Mouse (Mus musculus): ENCODE data around the gene Gchfr. TPM values are rescaled to one million over a fixed set of nuclear protein-coding genes. Genes with fewer than 3 reads are reported as not detected.

Gchfr gene
- 10 to 100 TPM; 25.9 to 43.2 TPM for total RNA-seq (2021)
- long read RNA-seq, experiment 1, transcript Gchfr-201 (3 exons, 645 nt), result major isoform, 47 of 58 reads
- long read RNA-seq, experiment 1, partial matches to known transcripts, result 11 of 58 reads
- long read RNA-seq, experiment 1, other reads (novel, unspliced or antisense), result 0 of 58 reads
- long read RNA-seq, experiment 2, transcript Gchfr-201 (3 exons, 645 nt), result major isoform, 20 of 20 reads
- long read RNA-seq, experiment 2, partial matches to known transcripts, result 0 of 20 reads
- long read RNA-seq, experiment 2, other reads (novel, unspliced or antisense), result 0 of 20 reads

DNA sequence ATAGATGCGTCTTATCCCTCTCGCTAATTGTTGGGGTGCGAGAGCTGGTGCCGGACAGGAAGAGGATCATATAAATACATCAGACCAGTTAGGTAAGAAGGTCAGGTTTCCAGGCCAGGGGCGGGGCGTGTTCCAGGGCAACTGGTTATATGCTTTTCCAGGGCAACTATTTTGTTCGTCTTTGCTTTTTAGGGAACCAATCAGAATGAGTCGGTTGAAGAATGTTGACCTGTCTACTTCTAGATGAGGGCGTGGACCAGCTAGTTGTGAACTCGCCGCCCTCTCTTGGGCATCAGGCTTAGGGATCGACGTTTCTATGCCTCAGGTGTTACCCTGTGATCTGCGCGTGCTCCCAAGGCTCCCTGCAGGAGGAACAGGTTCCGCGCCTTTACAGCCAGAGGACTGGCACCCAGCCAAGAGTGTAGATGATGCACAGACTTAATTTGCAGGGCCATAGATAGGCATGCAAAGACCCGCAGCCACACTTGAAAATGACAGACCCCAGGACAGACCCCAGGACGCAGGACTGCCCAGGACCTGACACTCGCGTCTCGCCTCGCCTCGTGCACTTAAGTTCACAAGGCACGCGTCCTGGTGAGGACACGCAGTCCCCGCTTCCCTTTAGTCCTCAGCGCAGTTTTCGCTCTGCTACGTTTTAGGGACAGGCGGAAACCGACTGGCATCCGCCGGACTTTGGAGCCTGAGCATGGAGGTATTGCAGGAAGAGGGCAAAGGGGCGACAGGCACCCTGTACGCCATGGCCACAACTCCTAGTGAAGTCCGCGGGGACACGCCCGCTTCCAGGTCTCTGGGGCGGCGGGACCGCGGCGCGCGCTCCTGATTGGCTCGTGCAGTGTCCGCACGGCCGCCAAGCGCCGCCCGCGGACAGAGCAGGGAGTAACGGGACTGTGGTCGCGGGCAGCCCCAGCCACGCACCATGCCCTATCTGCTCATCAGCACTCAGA is at the start of gene Gchfr:
TSS of gene Gchfr (plus strand) at position 873 of the 965 bp plus-strand sequence.
- DNase-seq, result peak; percentile 85

DNA sequence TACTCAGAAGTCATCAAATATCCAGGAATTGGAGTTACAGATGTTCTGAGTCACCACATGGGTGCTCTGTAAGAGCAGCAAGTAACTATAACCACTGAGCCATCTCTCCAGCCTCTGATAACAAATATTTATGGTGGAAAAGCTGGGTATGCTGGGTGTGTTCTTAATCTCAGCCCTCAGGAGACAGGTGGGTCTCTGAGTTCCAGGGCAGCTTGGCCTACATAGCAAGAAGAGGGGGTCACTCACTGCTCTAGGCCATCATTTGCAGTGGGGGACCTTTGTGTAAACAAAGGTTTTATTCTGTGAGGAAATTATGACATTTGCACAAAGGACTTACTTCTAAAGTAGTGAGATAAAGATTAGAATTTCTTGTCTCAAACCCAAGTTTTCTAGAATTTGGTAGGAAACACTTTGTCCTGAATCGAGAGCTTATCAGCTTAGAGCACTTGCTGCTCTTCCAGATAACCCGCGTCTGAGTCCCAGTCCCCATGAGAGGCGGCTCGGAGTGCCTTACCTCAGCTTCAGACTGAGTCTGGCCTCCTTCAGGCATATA is 31.2 kb upstream of the Gchfr start:
- no peak for DNase-seq

DNA sequence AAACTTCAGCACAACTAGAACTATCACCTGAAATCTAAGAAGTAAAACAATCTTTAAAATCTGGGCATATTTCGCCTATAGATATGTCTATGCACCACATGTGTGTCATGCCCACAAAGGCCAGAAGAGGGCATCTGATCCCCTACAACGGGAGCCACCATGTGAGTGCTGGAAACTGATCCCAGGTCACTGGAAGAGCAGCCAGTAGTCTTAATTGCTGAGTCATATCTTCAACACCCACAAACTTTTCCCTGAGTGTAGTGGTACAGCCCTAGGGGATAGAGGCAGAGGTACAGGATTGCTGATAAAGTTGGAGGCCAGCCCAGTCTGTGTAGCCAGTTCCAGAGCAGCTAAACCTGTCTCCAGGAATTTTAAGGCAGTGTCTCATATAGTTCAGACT is 22.4 kb upstream of the Gchfr start:
- no peak for DNase-seq

DNA sequence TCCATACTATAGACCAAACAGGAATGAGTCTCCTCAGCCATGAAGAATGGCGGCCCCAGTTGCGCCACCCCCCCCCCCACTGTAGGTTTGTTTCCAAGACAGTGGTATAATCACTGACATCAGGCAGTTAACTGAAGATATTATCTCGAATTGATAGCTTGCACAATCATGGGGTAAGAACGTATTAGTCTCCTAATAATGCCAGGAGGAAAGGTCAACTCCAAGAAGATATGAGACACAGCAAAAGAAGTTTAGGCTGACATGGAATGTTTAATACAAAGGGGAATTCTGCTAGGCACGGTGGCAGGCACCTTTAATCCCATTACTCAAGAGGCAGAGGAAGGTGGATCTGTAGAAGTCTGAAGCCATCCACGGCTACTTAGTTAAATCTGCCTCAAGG is 21.1 kb upstream of the Gchfr start:
- DNase-seq, result no peak

DNA sequence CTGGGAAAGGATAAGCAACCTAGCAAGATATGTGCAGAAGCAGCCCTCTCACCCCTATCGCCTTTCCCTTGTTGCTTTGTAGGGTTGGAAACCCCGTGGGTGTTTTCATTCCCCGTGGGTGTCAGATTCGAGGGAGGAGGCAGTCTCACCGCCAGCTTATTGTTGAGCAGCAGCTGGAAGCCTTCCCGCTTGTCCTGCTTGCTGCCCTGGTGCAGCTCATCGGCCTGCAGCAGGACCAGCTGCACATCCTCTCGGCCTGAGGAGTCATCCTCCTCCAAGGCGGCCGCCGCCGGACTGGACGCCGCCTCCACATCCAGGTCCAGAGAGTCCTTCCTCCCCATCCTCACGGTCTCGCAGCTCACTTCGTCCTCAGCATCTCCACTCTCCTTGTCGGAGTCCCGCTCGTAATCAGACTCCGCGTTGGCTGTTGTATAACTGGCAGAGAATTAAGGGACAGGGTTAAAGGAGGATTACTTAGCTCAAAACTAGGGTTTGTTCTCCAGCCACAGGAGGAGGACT is 20.4 kb upstream of the Gchfr start:
- DNase-seq, result no peak

DNA sequence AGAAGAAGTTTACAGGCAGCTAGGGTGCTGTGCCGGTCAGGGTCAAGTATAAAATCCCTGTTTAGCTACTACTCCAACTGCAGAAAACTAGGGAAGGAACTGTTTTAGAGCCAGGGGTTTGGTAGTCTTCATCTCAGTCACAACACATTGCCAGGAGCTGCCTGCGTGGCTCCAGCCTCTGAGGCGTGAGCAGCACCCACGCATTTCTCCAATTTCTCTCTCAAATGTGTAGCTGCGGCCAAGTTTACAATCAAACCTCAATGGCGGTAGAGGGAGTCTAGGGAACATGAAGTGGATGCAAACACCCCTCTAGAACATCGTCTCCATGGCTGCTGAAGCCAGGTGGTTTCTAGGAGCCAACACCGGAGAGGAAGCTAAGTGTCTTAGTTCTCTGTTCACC is 19.8 kb upstream of the Gchfr start:
- no peak for DNase-seq

DNA sequence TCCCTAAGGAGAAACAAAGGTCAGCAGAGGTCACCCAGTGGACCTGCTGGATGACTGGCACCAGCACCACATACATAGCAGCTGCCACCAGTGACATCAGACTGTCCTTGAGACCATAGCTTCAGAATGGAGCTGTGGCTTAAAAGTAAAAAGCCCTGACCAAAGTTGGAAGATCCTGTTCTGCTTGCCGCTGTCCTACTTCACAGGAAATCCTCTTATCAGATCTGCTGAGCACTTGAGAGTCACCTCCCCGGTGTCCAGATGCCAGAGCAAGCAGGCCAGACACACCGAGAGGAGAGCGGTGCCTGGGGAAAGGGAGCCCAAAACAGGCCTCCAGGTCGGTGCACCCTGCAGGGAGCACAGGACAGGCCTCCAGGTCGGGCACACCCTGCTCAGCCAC is 15.3 kb upstream of the Gchfr start:
- DNase-seq, result peak; percentile 64

DNA sequence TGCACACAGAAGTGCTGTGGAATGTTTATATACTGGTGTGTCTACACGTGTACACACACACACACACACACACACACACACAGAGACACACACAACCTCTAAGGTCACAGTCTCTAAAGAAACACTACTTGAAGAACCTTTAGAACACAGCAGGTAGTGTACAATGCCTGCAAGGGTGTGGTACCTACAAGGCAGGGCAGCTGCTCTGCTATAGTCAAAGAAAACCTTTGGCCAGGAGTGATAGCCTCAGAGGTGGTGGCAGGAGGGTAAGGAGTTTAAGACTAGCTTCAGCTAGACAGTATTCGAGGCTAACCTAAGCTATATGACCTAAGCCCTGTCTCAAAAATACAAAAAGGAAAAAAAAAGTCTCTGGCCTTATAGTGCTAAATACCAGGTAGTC is 12.9 kb upstream of the Gchfr start:
- no peak for DNase-seq

DNA sequence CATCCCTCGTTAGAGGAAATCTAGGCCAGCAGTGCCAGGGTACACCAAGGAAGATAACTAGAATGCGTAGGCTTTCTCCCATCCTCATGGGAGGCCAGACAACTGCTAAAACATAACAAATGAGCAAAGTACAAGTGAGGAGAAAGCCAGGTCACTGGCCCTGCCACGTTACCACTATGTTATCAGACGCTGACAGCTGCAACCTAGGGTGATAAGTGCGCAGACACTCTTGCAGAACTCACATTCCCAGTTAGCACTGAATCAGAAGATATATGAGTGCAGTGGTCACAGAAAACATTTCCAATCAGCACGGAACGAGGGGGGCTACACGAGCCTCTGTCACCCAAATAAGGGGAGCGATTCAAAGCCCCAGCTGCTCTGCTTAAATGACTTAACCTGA is 12.2 kb upstream of the Gchfr start:
- DNase-seq, result no peak

DNA sequence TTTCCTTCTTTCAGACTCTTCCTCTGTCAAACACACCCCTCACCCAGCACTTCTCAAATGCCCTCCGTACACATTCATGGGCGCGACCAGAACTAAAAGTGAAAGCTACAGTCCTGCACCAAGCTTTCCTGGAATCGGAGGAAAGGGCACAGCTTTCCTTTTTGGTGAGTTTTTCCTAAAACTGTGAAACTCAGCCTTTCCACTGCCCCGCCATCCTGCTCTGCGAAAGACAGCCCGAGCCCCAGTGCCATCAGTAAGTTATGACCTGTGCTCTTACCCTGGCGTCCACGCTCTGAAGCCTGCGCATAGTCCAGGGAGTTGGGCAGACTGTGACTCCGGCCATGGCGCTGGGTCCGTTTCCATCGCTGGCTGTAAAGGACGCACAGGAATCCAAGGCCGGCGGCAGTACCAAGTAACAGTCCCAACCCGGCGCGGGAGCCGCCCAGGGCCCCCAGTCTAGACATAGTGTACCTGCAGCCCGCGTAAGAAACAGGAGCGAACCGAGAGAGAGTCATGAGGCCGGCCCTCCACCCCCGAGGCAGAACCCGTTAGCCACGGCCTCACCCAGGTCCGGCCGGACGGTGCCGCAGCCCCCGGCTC is 11.4 kb upstream of the Gchfr start:
- DNase-seq, result peak; percentile 60

DNA sequence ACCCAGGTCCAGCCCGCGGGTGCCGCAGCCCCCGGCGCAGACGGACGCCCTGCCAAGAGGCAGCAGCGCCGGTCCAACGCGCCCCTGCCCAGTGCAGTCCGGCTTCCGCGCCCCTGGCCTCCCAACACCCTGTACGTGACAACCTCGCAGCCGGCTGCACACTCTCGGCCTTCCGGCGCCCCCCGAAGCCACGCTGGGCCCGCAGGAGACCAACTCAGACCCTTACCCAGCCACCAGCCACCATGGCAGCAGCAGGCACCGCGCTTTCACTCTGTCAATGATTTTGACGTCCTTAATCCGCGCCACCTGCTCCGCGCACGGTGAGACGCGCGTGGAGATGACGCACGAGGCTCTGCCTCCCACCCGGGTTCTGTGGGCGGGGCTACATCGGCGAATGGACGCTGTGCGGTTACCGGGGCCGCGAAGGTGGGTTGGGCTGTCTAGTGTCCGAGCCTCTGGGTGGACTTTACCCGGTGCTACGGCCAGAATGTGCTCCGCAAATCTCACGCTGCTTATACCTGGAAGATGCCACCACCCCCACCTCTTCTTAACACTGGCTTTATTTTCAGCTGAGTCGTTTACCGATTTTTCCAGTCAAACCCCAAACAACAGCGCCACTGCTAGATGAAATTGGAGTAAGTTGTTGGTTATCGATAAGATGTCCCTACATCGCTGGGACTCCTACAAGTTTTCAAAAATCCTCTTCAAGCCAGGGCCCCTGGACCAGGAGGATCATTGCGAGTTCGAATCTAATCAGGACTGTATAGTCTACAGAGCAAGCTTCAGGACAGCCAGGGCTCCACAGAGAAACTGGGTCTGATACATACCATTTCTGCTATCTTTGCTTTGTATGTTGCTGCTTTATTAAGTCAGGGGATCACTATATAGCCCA is 10.6 kb upstream of the Gchfr start, which contains the start of gene Rmdn3:
TSS of gene Rmdn3 (minus strand) at position 354 of the 892 bp plus-strand sequence.
- DNase-seq, result peak; percentile 96

DNA sequence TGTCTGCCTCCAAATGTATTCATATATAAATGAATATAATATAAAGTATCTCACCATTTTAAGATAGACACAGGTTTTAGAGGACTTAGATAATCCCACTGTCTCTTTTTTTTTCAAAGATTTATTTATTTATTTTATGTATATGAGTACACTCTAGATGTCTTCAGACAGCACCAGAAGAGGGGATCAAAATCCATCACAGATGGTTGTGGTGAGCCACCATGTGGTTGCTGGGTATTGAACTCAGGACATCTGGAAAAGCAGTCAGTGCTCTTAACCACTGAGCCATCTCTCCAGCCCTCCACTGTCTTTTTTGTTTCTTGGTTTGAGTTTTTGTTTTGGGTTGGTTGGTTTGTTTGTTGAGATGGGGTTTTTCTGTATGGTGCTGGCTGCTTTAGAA is 9.7 kb upstream of the Gchfr start:
- DNase-seq, result no peak

DNA sequence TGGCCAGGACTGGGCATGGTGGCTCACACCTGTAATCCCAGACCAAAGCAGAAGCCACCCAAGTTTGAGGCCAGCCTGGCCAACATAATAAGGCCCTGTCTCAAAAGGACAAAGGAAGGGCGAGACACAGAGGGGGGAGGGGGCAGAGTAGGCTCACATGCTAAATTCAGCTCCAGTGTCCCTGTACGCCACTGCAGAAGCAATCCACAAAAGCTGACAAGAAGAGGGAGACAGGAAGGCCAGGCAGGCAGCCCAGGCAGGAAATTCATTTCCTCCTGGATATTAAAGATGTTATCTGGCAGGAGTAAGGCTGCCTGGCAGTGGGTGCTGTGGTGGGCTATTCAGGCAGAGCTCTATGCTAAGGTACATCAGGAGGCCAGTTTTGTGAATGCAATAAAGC is 6.3 kb upstream of the Gchfr start:
- DNase-seq, result no peak

DNA sequence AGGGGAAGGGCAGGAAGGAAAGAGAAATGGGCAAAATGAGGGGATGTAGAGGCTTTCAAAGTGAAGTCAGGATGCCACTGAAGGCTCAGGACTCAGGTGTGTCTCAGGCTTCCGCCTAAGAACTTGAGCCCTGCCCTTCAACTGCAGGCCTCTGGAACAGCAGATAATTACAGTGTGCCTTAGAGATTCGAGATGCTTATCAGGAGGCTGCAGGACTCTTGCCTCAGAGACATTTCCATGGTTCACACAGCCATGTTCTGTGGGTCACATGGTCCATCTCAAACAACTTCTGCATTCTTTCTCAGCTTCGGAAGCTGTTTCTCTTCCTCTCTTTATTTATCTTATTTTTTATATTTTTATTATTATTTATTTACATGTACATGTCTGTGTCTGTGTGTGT is 4.4 kb upstream of the Gchfr start:
- DNase-seq, result no peak

DNA sequence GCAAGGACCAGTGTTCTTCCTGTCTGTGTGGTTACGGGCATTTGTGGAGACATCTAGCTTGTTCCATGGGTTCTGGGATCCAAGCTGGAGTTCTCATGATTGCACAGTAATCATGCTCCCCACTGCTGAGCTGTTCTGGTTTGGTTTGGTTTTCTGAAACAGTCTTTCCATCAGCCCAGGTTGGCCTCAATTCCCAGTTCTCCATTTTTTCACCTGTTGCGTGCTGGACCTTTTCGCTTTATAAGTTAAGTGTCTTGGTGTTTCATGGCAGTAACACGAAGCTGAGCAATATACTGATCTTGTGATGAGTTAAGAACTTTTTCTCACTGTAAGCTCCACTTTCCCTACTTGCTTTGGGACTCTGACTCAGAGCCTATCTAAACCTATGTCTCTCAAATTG is 3.6 kb upstream of the Gchfr start:
- no peak for DNase-seq

DNA sequence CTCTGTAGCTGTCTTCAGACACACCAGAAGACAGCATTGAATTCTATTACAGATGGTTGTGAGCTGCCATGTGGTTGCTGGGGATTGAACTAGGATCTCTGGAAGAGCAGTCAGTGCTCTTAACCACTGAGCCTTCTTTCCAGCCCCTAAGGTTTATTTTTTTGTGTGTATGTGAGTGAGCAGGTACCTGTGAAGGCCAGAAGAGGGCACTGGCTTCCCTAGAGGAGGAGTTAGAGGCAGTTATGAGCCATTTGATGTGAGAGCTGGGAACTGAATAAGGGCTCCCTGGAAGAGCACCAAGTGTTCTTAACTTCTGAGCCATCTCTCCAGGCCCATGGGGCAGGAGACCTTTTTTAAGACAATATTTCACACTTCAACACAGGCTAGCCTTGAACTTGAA is 2.2 kb upstream of the Gchfr start:
- no peak for DNase-seq

DNA sequence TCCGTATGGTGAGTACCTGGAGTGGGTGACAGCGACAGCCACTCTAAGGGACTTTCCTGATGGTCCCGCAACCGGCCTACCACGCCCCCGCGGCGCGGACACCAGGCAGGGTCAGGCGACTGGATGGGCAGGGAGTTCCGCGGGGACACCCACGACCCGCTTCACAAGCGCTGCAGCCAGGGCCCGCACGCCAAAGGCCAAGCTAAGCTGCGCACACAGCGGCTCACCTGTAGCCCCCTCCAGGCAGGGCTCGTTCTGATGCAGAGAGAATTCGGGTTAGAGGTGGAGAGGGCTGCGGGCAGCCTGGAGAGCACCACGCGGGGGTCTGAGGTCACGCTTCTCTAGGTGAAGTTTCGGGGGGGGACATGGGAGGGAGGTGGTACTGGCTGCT is 288 bp downstream of the Gchfr start:
- DNase-seq, result no peak

DNA sequence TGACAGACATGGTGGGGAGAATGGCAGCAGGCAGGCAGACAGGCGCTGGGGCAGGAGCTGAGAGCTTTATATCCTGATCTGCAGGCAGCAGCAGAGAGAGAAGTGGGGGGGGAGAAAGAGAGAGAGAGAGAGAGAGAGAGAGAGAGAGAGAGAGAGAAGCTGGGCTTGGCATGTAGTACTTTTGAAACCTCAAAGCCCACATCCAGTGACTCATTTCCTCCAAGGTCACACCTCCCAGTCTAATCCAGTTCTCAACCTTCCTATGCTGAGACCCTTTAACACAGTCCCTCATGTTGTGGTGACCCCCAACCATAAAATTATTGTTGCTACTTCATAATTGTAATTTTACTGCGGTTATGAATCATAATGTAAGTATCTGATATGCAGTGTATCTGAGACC is 2.7 kb downstream of the Gchfr start:
- DNase-seq, result no peak

DNA sequence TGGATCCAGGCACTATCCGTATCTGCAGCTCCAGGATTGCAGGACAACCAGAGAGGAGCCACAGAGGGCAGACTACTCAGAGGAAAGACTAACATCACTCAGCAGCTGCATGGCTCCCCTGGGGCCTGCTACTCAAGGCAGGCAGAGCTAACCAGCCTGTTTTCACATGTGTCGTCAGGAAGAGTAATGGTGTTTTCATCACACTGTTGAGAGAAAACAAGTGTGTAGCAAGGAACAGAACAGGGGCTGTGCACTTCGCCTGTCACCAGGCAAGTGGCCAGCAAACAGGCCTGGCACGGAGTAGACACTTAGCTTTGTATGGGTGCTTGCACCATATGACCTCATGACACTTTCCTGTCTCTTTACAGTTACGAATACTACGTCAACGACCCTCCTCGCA is 4.0 kb downstream of the Gchfr start:
- DNase-seq, result peak; percentile 41

DNA sequence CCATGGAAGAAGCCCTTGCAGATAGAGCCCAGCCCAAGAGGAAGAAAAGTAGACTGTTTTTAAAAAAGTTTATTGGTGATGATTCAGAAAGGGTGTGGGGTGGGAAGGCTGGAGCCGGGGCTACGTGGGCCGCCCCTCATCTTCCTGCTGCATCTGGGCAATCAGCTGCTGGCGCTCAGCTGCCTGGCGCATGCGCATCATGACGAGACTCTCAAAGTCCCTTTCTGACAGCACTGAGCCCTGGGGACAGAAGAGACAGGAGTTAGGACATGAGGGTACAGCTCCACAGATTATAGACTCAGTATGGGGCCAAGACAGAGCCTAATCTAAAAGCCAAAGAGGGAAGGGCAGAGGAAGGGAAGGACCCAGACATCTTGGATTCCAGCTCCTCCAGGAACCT is 4.9 kb downstream of the Gchfr start:
- no peak for DNase-seq

DNA sequence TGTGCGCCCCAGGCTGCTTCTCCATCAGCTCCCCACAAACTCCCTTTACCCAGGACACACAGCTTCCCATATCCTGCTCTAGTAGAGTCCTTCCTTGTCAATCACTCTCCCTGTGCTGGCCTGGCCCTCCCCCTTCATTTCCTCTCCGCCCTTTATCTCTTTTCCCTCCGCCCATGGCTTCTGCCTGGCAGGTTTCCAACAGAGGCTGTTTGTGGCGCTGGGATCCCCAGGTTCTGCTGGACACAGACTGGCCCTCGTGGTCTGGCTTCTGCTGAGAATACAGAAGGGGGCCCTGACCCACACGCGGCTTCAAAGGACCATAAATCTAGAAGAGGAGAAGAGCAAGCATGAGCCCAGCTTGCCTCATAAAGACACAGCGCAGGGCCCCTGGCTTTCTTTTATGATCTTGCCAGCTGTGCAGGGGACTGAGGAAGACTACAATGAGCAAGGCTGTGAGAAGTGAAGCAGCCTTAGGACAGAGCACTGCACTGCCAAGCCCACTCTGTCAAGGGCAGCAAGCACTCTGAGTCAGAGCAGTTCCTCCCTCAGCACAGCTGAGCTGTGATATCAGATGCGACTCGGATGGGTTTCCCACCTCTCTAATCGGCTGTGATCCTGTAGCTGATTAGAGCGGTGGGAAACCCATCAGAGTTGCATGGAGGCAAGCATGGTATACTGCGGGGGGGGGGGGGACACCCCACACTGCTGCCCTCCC is 5.4 kb downstream of the Gchfr start:
- DNase-seq, result peak; percentile 86

Data from adrenal gland, postnatal 10 days (tissue).